Mouse (Mus musculus) ovary, postnatal 10 days (tissue): ENCODE measurements around the gene Efna5.

Source experiments
- DNase-seq: peaks from one replicate; pipeline ENCODE4 v3.0.0; 2022; ENCODE audit warnings: low spot score

Efna5 gene

DNA sequence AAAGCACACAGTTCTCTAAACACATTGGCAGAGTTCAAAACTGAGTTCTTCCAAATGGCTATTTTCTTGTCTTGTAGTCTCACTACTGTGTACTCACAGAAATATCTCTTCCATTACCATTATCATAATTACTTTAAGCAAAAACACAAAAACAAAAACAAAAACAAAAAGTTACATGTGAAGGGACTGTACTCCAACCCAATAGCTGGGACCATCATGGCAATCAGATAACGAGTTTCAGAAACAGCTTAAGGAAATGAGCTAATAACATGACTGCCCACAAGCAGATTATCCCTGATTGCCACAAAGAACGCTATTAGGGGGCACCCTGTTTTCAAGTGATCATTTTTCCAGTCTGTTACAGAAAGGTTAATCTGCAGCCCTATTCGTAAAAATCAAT is 93.3 kb downstream of the Efna5 start:
- no peak for DNase-seq

DNA sequence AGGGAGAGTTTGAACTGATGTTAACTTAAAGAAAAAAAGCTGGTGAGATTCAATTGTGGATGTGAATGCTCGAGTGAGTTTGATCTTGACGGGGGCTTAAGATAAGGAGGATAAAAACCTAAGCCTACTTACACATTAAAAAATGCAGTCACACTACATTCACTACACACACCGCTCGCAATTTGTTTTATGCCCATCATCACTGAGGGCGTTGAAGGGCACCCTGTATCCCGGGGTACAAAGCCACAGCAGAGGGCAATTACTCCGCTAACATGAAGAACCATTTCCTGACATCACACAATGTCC is 94.6 kb downstream of the Efna5 start:
- no peak for DNase-seq

DNA sequence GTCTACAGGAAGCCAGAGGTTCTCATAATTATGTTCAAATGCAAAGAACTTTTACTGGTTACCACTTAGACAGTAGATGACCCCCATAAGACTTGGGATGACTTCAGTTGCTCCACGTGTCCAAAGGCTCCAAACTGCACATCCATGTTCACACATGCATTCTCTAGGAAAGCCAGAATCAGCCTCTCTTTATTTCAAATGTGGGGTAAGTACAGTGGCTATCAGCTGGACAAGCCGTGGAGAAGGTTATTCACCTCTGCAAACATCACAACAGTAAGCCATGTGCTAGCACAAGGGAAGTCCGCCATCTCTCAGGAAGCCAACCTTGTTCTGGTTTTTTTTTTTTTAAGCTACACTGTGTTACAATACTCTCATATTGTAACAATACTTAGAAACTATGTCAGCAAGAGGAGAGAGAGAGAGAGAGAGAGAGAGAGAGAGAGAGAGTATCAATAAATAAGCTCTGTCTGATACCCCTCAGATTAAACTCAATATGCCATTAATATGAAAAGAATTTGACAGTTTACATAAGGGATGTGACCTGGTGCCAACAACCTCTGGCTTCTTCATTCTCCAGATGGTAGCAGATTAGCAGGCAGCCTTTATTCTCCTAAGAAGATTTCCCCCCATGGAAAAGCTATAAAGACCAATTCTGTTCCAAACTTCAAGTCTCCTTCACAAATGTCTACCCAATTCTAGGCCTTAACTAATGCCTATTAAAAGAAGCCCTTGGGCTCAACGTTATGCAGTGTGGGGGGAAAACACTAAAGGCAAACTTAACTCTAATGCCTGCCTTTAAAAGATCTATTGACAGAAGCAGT is 95.1 kb downstream of the Efna5 start:
- DNase-seq: no peak

DNA sequence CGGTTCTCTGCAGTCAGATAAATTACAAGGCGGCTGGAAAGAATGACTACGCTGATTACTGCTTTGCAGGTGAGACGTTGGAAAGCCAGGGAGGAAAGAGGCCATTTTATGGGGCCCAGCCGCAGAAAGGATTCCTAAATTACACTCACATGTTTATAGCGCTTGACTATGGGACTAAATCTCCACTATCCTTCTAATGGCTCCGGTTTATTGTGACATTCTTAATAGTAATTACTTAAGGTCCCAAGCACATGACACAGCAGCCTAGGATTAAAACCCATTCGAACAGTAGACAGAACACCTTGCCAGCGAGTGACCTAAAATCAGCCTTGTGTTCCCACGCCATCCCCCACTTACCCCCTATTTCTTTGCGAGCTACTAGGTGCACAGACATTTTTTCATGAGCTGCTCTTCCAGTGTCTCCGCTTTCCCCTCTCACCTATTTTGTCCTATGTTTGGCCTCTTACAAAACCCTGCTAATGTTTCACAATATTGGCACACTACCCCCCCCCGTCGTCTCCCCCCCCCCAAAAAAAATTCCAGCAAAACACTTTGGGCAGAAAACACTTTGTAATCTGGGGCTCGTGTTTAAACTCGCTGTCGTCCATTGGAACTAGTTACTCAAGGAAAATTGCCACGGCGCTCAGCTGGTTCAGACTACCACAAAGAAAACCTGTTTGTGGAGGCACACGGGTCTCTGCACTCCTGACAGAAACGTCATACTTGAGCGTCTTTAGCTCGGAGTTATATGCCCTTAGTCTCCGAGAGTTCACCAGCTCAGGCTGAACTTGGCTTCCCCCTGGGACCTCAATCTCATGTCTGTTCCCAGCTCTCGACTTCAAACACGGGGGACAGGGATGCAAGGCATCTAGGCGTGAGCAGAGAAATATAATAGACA is 96.6 kb downstream of the Efna5 start:
- no peak for DNase-seq

DNA sequence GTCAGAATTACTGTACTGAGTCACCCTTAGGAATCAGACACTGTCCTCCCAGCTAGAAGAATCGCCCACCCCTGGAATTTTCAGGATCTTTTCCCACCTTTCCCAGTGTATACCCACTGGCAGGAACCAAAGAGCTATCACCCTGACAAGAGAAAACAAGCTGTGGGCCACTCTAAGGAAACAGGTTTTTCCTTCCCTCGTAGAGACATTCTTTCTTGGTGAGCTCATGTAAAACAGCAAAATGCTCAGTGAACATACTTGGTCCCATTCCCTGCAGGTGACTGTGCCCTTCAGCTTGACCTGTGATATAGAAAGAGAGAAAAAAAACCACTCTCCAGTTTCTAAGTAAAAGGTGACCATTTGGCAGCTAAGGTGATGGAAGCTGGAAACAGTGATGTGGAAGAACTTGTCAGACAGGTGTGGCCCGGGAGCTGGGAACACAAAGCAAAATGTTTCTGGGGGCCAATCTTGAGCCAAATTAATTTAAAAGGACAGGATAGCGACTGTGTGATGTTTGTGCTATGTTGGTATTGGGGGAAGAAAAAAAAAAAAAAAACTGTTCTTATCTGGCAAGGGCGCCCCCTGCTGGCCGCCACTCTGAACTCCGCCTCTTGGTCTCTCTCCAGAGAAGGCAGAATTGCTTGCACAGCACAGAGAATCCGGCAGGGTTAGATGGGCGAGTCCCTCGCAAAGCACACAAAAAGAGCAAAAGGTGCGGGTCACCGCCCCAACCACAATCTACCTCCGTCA is 97.4 kb downstream of the Efna5 start:
- DNase-seq: peak; percentile 58

DNA sequence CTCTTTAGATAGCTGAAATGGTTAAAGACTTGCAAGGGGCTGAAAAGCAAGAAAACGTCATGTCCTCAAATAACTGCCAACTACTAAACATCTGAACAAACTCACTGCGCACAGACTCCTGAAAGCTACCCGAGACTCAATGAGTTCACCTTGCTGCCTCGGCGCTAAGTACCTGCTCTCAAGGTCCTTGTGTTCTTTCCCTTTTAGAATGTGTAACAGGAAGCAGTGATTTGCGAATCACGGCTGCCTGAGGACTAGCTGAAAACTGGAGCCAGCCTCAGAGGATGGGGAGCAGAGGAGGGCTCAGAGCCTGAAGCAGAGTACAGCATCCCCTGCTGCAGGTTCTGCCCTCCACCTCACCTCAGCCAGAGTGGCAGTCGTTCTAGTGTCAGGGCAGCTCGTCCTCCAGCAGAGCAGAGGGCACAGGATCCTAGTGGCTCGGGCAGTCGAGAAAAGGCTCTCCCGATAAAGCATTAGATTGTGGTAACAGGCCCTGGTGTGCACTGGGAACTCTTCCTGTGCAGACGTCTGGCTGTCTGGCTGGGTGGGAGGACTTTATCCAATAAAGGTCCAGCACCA is 98.2 kb downstream of the Efna5 start:
- DNase-seq: no peak

DNA sequence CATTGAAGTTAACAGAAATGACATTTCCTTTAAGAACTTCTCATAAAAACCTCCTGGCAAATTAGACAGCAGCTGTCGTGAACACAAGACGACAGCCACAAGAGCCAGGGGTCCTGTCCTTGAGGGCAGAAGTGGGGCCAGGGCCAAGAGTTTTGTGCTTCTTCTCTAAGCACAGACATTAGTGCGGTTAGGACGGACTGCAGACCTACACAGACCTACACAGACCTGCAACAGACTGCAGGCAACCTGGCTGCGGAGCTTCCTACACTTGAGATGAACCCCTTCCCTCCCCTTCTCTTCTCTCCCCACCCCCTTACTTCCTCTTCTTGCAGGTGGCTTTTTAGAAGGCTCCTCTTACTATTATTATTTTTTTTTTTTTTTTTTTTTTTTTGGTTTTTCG is 100.0 kb downstream of the Efna5 start:
- no peak for DNase-seq

DNA sequence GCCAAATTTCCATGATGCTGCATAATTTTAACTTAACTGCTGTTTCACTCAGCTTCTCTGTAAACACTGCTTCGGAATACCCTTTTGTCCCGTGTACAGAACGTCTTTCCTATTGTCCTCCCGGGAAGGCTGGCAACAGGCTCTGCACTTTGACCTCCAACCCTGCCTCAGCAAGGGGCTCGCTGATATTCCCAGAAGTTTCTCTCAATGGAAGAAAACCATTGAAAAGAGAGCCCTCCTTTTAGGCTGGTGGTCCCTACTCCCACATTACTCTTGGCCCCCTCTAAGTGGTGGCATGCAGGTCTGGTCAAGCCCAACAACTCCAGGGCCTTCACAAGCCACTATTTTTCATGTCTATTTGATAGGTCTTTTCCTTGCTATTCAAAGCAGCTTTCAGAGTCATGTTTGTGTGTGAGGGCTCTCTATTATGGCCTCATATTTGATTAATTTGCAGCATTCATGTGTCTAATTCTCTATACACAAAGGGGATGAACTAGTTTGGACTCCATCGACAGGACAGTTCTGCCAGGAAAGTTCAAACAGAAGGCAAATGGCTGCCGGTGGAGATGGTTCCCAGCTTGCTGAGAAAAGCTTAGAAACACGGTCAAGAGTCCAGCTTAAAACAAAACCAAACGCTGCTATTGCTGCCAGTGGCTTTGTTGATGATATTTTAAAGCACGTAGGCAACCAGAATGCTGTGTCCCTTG is 103.1 kb downstream of the Efna5 start:
- no peak for DNase-seq

DNA sequence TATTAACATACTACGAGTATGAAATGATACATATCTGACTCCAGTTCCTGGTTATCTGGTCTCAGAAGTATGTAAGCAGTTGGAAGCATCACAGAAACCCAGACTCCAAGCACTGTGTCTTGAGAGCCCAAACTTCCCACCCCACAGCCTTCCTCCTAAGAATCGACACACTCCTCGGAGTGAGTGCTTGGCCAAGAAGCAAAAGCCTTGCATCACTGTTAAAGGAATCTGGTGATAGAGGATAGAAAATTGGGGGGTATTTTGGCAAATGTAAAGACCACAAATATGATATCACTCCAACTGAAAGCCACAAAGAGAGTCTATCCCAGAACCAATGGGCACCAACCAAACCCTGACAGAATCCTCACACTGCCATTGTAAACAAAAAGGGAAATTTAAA is 104.4 kb downstream of the Efna5 start:
- no peak for DNase-seq

DNA sequence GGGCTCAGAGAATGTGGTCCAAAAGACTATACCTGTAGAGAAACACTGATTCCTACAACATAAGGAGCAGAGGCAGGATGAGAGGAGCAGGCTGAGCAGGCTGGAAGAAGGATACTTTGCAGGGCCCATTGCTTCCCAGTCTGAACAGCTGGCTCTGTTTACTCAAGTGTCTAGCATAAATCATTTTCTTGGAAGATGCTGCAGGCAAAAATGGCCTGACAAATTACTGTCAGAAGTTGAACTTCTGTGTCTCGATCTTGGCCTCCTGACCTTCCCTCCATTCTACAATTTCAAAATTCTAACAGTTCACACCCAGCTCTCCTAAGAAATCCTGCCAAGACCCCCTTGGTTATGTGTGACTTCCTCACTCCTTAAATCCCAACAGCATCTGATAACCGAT is 105.1 kb downstream of the Efna5 start:
- no peak for DNase-seq

DNA sequence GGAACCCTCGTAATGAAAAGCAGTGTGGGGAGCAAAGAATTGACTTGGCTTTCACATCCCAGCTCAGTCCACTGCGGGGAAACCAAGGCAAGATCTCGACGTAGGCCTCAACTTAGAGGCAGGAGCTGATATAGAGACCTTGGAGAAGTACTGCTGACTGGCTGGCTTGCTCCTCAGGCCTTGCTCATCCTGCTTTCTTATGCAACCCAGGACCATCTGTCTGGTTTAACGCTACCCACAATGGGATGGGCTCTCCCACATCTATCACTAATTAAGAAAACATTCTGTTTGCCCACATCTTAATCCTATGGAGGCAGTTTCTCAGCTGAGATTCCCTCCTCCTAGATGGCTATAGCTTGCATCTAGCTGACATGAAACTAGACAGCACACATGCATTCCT is 105.7 kb downstream of the Efna5 start:
- DNase-seq: no peak

DNA sequence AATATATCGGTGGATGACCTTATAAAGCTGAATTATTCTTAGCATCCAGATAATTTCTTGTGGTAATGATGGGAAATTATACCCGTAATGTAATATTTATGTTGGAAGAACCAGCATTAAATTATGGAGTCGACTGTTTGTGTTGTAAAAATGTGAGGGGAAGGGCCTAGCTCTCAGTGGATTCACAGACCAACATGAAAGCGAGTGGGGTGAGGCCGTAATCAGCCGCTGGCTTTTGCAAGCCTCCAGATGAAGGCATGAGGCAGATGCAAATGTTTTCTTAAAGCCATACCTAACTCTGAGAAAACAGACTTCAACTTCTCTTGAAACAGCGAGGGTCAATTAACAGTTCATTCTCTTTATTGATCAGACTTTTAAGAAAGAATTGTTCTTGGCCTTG is 106.4 kb downstream of the Efna5 start:
- no peak for DNase-seq

DNA sequence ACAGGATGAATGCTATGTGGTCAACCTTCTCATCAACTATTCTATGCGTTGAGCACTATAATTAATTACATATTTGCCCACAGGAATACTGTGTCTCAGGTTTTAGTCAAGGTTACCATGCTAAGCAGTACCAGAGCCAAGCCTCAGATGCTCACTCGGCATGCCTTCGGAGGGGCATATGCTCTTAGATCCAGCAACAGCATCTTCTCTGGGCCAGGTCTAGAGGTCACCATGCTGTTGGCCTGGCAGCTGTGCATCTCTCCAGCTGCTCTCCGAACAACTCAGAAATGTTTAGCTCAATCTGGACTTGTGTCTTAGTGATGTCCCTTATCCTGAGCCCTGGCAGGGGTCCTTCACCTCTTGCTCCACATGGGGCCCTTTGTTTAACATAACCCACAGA is 114.4 kb downstream of the Efna5 start:
- no peak for DNase-seq

DNA sequence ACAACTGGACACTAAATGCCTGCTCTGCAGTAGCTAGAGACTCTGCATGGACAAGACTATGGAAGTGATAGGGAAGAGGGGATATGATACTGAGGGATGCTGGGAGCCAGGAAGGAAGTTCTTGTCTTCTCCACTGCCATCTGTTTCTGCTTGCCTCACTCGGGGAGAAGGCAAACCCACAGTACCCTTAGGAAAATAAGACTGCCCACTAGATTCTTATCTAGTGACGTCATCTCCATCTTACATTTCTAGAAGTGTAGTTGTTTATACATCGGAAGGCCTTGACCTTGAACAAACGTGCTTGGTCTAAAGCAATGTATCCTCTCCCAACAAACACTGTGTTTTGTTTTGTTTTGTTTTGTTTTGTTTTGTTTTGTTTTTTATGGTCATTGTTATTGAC is 116.0 kb downstream of the Efna5 start:
- DNase-seq: no peak

DNA sequence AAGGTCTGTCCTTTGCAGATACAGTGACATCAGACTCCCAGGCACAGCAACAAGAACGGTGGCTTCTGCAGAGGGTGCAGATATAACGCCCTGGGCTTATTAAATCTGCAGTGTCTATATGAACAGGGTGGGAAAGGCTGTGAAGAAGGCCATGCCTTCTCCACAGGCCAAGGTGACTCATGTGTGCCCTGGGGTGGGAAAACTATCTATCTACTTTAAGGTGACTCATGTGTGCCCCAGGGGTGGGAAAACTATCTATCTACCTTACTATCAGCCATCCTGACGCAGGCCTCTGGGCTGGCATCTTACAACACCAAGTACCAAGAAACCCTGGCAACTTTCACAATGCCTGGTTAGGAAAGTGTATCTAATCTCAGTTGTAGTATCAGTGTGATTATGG is 124.2 kb downstream of the Efna5 start:
- no peak for DNase-seq

DNA sequence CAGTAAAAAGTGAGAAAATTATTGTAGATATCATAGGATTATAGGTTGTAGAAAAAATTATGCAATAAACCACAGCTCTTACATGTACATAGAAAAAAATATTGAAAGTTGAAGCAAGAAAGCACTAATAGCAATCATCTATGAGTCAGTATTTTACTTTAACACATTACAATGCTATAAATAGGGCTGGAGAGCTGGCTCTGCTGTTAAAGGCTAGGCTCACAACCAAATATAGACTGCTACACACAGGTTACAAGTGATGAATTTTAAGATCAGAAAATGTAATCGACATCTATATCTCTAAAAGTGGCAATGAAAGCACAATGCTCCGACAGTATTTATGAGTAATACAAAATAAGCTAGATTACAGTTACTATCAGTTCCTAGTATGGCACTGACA is 125.5 kb downstream of the Efna5 start:
- DNase-seq: no peak

DNA sequence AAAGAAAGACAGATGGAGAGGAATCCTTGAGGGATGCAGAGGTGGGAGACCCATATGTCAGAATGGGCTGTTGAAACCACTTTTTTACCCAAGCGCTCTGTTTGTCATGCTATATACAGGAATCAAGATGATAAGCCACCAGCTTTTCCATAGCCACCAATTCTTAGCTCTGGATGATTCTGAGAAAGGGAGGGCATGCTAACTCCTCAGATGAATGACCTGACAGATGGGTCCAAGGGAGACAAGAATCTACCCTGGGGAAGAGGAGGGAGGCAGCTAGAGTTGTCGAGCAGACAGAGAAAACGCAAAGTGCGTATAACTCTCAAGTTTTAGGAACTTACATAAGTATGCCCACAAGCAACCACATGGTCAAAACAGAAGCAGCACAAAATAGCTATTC is 126.5 kb downstream of the Efna5 start:
- no peak for DNase-seq

DNA sequence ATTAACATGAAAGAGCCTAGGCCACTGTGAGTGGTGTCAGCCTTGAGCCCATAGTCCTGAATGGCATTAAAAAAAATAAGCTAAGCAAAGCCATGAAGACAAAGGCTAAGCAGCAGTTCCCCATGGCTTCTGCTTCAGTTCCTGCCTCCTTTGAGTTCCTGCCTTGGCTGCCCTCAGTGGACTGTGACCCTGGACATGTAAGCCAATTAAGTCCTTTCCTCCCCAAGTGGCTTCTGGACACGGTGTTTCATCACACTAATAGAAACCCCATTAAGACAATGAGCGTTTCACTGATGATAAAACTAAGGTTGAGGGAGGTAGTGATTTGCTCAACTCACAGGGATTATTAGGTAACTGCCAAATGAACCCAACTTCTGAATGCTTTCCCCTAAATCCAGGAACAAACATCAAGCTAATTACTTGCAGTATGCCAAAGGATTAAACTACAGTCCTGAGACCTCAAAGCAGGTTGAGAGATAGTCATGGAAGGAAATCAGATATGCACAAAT is 128.7 kb downstream of the Efna5 start:
- DNase-seq: no peak

DNA sequence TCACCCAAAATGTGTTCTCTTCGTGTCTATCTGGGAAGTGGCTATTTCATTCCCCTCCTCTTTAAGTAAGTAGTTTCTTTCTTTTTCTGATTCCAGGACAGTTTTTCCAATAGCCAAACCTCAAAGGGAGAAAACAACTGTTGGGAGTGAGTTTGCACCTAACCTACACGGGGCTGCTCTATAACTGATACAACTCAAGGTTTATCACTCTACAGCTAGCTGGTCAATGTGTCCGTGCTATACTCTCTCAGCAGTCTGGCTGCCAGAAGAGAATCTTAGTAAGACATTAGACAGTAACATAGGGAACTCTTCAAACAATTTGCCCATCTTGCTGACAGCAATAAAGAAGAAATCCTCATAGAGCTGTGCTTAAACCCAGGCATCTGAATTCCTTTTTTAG is 130.5 kb downstream of the Efna5 start:
- DNase-seq: no peak

DNA sequence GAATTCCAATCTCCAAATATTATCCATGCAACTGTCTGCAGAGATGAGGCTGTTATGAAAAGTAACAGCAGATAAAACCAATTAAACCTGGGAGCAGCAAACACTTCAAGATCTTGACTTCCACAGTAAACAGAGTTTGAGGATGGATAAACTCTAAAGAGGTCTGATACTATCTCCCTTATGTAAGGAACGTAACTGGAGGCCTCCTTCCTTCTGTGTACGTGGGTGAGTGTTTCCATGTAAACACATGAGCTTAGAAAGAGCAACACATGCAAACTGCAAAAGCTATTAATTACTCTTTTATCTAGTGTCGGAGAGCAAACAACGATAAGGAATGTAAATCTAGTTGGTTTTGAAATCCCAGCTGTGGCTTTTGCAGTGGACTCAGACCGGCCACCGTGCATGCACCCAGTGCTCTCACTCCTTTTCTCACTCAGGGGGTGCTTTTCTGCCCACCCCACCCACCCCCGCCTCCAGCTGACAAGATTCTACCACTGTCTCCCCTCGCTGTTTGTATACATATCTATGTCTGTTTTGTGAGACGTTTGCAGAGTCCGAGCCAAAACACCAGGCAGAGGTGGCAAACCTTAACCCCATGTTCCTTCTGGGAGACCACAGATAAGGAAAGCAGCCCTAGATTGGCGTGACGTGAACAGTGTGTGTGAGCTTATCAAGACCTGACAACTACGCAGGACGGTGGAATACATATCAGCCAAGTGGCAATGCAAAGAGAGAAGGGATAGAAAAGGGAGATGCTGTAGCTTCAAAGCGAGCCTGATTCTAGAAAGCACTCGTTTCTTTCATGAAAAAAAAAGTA is 132.1 kb downstream of the Efna5 start:
- DNase-seq: no peak

DNA sequence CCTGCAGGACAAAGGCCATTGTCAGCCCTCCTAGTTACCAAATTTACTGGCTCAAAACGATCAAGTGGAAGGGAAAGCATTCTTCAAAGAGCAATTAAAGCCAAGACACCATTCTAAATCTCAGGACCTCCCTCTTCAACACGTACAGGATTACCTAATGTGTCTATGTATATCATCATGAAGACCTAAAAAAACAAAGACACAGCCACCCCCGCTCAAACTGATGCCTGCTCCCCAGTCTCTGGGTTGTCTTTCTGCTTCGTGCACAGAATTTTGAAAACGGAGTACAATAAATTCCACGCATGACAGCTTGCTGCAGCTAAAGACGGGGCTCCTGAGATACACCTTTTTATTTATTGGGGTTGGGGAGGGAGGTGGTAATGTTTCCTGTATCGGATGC is 133.7 kb downstream of the Efna5 start:
- DNase-seq: no peak
